ENCODE assay signal across 12 mouse cellular contexts in genomic region chr6:55410119-55410775, GRCm38 (mm10). TPM values are rescaled to one million over a fixed set of nuclear protein-coding genes. Genes with fewer than 3 reads are reported as not detected.
A peak's percentile ranks its signal among the peaks of the same experiment; 100 is the strongest.
DNase-seq lines count a peak whose midpoint lies in the region; ATAC-seq and TF ChIP-seq lines count a peak whose summit lies in the region.
"Had no signal": no experiment of that assay in that cellular context is flagged by ENCODE, and none has a peak within 500 bp of the region (broad histone marks: within the 10 kb centered on the region; RNA-seq: fewer than 3 reads in every experiment).

No protein-coding gene starts in this region.

- H3K27me3 ChIP-seq in kidney, adult 2 months (replicated peaks; ENCODE audit: control insufficient read depth, insufficient read depth, low read length) = no peaks in the 10 kb centered on the region; the same call in 1 of the 2 replicates
- H3K27me3 ChIP-seq in stomach, embryonic 14.5 days (ENCODE audit: control insufficient read depth, insufficient read depth, low read length) = no peaks in the 10 kb centered on the region
- H3K27me3 ChIP-seq in stomach, postnatal 0 days (ENCODE audit: control insufficient read depth, insufficient read depth, low read length) = no peaks in the 10 kb centered on the region
- no peaks in the 10 kb centered on the region for H3K27me3 ChIP-seq in hindbrain, embryonic 13.5 days
- H3K27me3 ChIP-seq: embryonic facial prominence, embryonic 15.5 days had no signal

- H3K4me3 ChIP-seq in kidney, adult 2 months (ENCODE audit: insufficient read depth, low read depth, low read length) = no peak overlapping the region
- no peak overlapping the region for H3K4me3 ChIP-seq in stomach, embryonic 14.5 days (ENCODE audit: low read depth, low read length)
- no peak overlapping the region for H3K4me3 ChIP-seq in stomach, postnatal 0 days (ENCODE audit: low read depth, low read length)
- H3K4me3 ChIP-seq in hindbrain, embryonic 13.5 days = no peak overlapping the region
- H3K4me3 ChIP-seq: embryonic facial prominence, embryonic 15.5 days had no signal

- H3K9ac ChIP-seq in stomach, embryonic 14.5 days (replicated peaks; ENCODE audit: low read depth, low read length) = no peak overlapping the region
- H3K9ac ChIP-seq in stomach, postnatal 0 days (ENCODE audit: low read length) = no peak overlapping the region
- no peak overlapping the region for H3K9ac ChIP-seq in hindbrain, embryonic 13.5 days
- H3K9ac ChIP-seq: embryonic facial prominence, embryonic 15.5 days; lung, embryonic 14.5 days had no signal

- ATAC-seq in stomach, embryonic 14.5 days (ENCODE audit: insufficient number of reproducible peaks, insufficient read depth, low FRiP score, low read depth) = peak; percentile 47
- ATAC-seq in stomach, postnatal 0 days (ENCODE audit: low FRiP score, low TSS enrichment) = no peak
- ATAC-seq in hindbrain, embryonic 13.5 days (ENCODE audit: low FRiP score) = peak; percentile 53; the same call in 1 of the 2 replicates

- H3K9me3 ChIP-seq in stomach, embryonic 14.5 days (ENCODE audit: control insufficient read depth, low read depth, low read length) = no peaks in the 10 kb centered on the region
- H3K9me3 ChIP-seq in stomach, postnatal 0 days (ENCODE audit: control insufficient read depth, low read length) = no peaks in the 10 kb centered on the region
- H3K9me3 ChIP-seq in hindbrain, embryonic 13.5 days = no peaks in the 10 kb centered on the region
- H3K9me3 ChIP-seq: embryonic facial prominence, embryonic 15.5 days had no signal

- no peaks in the 10 kb centered on the region for H3K36me3 ChIP-seq in kidney, adult 2 months (ENCODE audit: control insufficient read depth, insufficient read depth, low read length)
- H3K36me3 ChIP-seq in stomach, embryonic 14.5 days (ENCODE audit: control insufficient read depth, insufficient read depth, low read length) = no peaks in the 10 kb centered on the region
- no peaks in the 10 kb centered on the region for H3K36me3 ChIP-seq in stomach, postnatal 0 days (ENCODE audit: control insufficient read depth, insufficient read depth, low read length)
- H3K36me3 ChIP-seq in hindbrain, embryonic 13.5 days = no peaks in the 10 kb centered on the region
- H3K36me3 ChIP-seq: embryonic facial prominence, embryonic 15.5 days had no signal

- 39% methylated on average over 7 of the region's 7 CpGs for WGBS in kidney, adult 2 months
- 37% methylated on average over 7 of the region's 7 CpGs for WGBS in stomach, embryonic 14.5 days
- WGBS in stomach, postnatal 0 days = 37% methylated on average over 7 of the region's 7 CpGs
- WGBS in hindbrain, embryonic 13.5 days = 36% methylated on average over 7 of the region's 7 CpGs

- H3K4me1 ChIP-seq in kidney, adult 2 months (ENCODE audit: control insufficient read depth, insufficient read depth, low read length) = no peaks in the 10 kb centered on the region
- H3K4me1 ChIP-seq in stomach, embryonic 14.5 days (ENCODE audit: control insufficient read depth, insufficient read depth, low read length) = peaks cover 9% of the 10 kb centered on the region; the same call in 1 of the 2 replicates
- no peaks in the 10 kb centered on the region for H3K4me1 ChIP-seq in stomach, postnatal 0 days (replicated peaks; ENCODE audit: control insufficient read depth, insufficient read depth)
- H3K4me1 ChIP-seq in hindbrain, embryonic 13.5 days (replicated peaks) = peaks cover 19% of the 10 kb centered on the region
- H3K4me1 ChIP-seq: embryonic facial prominence, embryonic 15.5 days had no signal

- no peak for TF ChIP-seq CTCF in kidney, adult 2 months (conservative IDR thresholded peaks at IDR 0.05; ENCODE audit: insufficient read depth, insufficient read length, low read depth, low read length)
- no peak for TF ChIP-seq CTCF in stomach, postnatal 0 days (IDR thresholded peaks at IDR 0.05; ENCODE audit: low read depth)

- no peak for TF ChIP-seq EP300 in stomach, postnatal 0 days (optimal IDR thresholded peaks at IDR 0.05)

- DNase-seq in kidney, adult 2 months = peak; percentile 26
- DNase-seq in kidney, adult 11 months = no peak
- no peak for DNase-seq in stomach, postnatal 0 days (ENCODE audit: low spot score)
- DNase-seq in thymus, postnatal 10 days (ENCODE audit: low spot score in 2 of 2) = no peak
- DNase-seq in left cerebral cortex, adult 11 months (ENCODE audit: low spot score) = no peak
- DNase-seq: cerebellum, adult 18-20 months; lung, embryonic 14.5 days; right cerebral cortex, postnatal 14 days had no signal

- H3K27ac ChIP-seq in kidney, adult 2 months (ENCODE audit: insufficient read depth, low read depth, low read length) = no peak overlapping the region
- no peak overlapping the region for H3K27ac ChIP-seq in stomach, embryonic 14.5 days (ENCODE audit: low read length)
- H3K27ac ChIP-seq in stomach, postnatal 0 days (replicated peaks) = no peak overlapping the region
- H3K27ac ChIP-seq in hindbrain, embryonic 13.5 days = peak overlapping the region; percentile 55
- H3K27ac ChIP-seq: embryonic facial prominence, embryonic 15.5 days had no signal

- no peak for TF ChIP-seq POLR2A in kidney, adult 2 months (IDR thresholded peaks at IDR 0.05; ENCODE audit: low read depth, low read length)

- no peak overlapping the region for H3K4me2 ChIP-seq in stomach, embryonic 14.5 days (replicated peaks; ENCODE audit: low read depth, low read length)
- H3K4me2 ChIP-seq in stomach, postnatal 0 days (replicated peaks; ENCODE audit: low read depth) = no peak overlapping the region
- H3K4me2 ChIP-seq in hindbrain, embryonic 13.5 days = no peak overlapping the region
- H3K4me2 ChIP-seq: embryonic facial prominence, embryonic 15.5 days; lung, embryonic 14.5 days had no signal

RNA-seq across cellular contexts. Expression of gene Ghrhr, which starts 34.2 kb away (rescaled TPM):
- 0.36 and 0.61 TPM in 2 replicates for polyA plus RNA-seq in kidney, adult 2 months (2012; rRNA removed)
- not detected in 2 replicates for polyA plus RNA-seq in stomach, embryonic 14.5 days (2014; fragmentation: Nextera tagmentation; extraction: Ambion mirVana)
- not detected in 2 replicates for polyA plus RNA-seq in stomach, postnatal 0 days (2015; fragmentation: Nextera tagmentation; extraction: Ambion mirVana)
- not detected in 2 replicates for polyA plus RNA-seq in hindbrain, embryonic 13.5 days (2015; fragmentation: Nextera tagmentation; extraction: Ambion mirVana)
- polyA plus RNA-seq: embryonic facial prominence, embryonic 15.5 days; limb, embryonic 14.5 days; lung, embryonic 14.5 days had no signal

RNA-seq across cellular contexts. Expression of gene Adcyap1r1, which starts 41.5 kb away (rescaled TPM):
- 1.8 and 2.2 TPM in 2 replicates for polyA plus RNA-seq in kidney, adult 2 months (2012; rRNA removed)
- 13.3 and 13.8 TPM in 2 replicates for polyA plus RNA-seq in stomach, embryonic 14.5 days (2014; fragmentation: Nextera tagmentation; extraction: Ambion mirVana)
- 5.4 and 5.5 TPM in 2 replicates for polyA plus RNA-seq in stomach, postnatal 0 days (2015; fragmentation: Nextera tagmentation; extraction: Ambion mirVana)
- 45.4 and 51.0 TPM in 2 replicates for polyA plus RNA-seq in hindbrain, embryonic 13.5 days (2015; fragmentation: Nextera tagmentation; extraction: Ambion mirVana)
